Mouse (Mus musculus) liver, embryonic 15.5 days (tissue): Measurements from ENCODE around the gene Cstad. TPM values are rescaled to one million over a fixed set of nuclear protein-coding genes. Genes with fewer than 3 reads are reported as not detected.

Experiments
- ATAC-seq: fragments of 200-750 bp; cut with Nextera tagmentation; 2 replicates; pipeline ENCODE4 v1.8.0; 2017; ENCODE audit warnings: moderate number of reproducible peaks, mild to moderate bottlenecking, moderate library complexity; ENCODE audit not compliant: insufficient read depth
- H3K27ac ChIP-seq: fragments of 300-500 bp; sonication (generic); replicated peaks from 2 replicates; pipeline ENCODE4 v1.5.1; 2015; ENCODE audit warnings: mild to moderate bottlenecking, inconsistent platforms
- H3K27me3 ChIP-seq: fragments of 300-500 bp; sonication (generic); 2 replicates; pipeline ENCODE4 v1.6.1; 2015; ENCODE audit warnings: mild to moderate bottlenecking, inconsistent platforms
- H3K36me3 ChIP-seq: fragments of 300-500 bp; sonication (generic); replicated peaks from 2 replicates; pipeline ENCODE4 v1.6.1; 2015; ENCODE audit warnings: moderate library complexity, mild to moderate bottlenecking, inconsistent platforms
- H3K4me1 ChIP-seq: fragments of 300-500 bp; sonication (generic); replicated peaks from 2 replicates; pipeline ENCODE4 v1.6.1; 2015; ENCODE audit warnings: inconsistent platforms
- H3K4me2 ChIP-seq: fragments of 300-500 bp; sonication (generic); 2 replicates; pipeline ENCODE4 v1.6.1; 2015; ENCODE audit warnings: moderate library complexity, mild to moderate bottlenecking, inconsistent platforms
- H3K4me3 ChIP-seq: fragments of 300-500 bp; sonication (generic); replicated peaks from 2 replicates; pipeline ENCODE4 v1.5.1; 2015; ENCODE audit warnings: mild to moderate bottlenecking, inconsistent platforms
- H3K9ac ChIP-seq: fragments of 300-500 bp; sonication (generic); 2 replicates; pipeline ENCODE4 v1.6.1; 2015; ENCODE audit warnings: moderate library complexity, mild to moderate bottlenecking, inconsistent platforms
- H3K9me3 ChIP-seq: fragments of 300-500 bp; sonication (generic); replicated peaks from 2 replicates; pipeline ENCODE4 v1.6.1; 2016; ENCODE audit warnings: inconsistent platforms
- WGBS: fragments of 180-500 bp; shearing (Covaris S2); methylation state at CpG from one replicate; pipeline ENCODE4 v1.1.7; 2015; ENCODE audit warnings: mixed read lengths; ENCODE audit not compliant: insufficient replicate concordance; 5-methylcytosine and 5-hydroxymethylcytosine counted together
- polyA plus RNA-seq: library from polyadenylated mRNA; unstranded; fragments of >200 nt; fragmentation: Nextera tagmentation; extraction: Ambion mirVana; gene quantifications from 2 replicates; pipeline ENCODE4 v1.2.1, GENCODE M21; 2015

Cstad gene
- polyA plus RNA-seq: not detected in 2 replicates

DNA sequence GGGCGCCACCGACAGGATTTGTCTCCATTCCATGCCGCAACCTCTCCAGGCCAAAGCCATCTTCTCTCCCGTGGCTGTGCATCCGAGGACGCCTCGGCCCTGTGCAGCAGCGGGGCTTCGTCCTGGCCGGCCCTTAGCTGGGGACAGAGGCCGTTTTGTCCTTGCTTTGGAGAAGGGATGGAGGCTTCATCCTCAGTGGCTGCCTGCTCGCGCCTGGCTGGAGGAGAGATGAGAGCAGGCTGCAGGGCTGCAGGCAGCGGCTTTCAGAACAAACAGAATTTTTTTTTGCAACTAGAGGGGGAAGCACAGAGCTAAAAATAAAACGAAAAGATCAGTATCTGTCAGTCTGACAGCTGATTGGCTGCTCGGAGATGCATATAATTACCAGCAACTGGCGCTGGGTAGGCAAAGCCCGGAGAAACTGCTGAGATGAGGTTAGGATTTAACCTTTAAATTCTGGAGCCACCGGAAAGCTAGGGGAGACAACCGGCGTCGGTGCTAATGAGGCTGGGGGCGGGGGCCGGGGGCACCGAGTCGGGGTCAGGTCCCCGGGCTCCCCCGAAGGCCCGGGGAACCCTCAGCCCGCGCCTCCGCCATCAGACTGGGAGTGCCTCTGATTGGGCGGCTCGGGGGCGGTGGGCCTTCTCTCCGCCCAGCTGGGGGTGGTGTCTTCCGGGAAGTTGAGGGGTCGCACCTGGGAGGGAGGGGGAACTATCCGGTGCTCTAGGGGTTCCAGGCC lies at the start of gene Cstad:
TSS of gene Cstad (plus strand) at position 400 of the 739 bp plus-strand sequence.
- H3K27me3 ChIP-seq: peaks cover 2% of the 10 kb centered on the region; the same call in 1 of the 2 replicates
- H3K27ac ChIP-seq: peak within 1 kb of the TSS; percentile 67; the same call in 1 of the 2 replicates
- H3K9me3 ChIP-seq: no peaks in the 10 kb centered on the region
- peak; percentile 57 for ATAC-seq
- no peaks in the 10 kb centered on the region for H3K36me3 ChIP-seq
- peak within 1 kb of the TSS; percentile 73 for H3K4me2 ChIP-seq
- H3K4me3 ChIP-seq: peak within 1 kb of the TSS; percentile 55
- H3K4me1 ChIP-seq: peaks cover 23% of the 10 kb centered on the region
- 1% methylated on average over 38 of the region's 39 CpGs for WGBS
- H3K9ac ChIP-seq: peak within 1 kb of the TSS; percentile 42

DNA sequence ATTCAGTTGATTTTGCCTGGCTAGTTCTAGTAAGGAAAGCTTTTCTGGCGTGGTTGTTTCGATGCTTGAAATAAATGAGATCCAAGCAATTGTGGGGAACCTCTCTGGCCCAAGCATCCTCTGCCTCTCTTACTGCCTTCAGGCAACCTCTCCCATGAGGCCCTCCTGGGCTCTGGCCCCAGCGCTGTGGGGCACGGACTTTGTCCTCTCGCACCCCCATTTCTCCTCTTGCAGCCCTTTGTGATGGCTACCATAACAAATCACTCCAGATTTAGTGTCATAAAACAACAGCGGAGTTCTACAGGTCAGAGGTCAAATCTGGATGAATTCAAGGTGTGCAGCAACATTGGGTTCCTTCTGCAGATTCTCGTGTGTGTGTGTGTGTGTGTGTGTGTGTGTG lies 49.1 kb upstream of the Cstad start:
- Histone ChIP-seq H3K9ac (no peak overlapping the region), H3K4me1 (peaks cover 11% of the 10 kb centered on the region), H3K27me3 (peaks cover 6% of the 10 kb centered on the region; the same call in 1 of the 2 replicates), H3K27ac (no peak overlapping the region), H3K4me3 (no peak overlapping the region), H3K4me2 (no peak overlapping the region), H3K9me3 (no peaks in the 10 kb centered on the region), H3K36me3 (no peaks in the 10 kb centered on the region)
- WGBS: 58% methylated on average over 7 of the region's 7 CpGs
- ATAC-seq: no peak

DNA sequence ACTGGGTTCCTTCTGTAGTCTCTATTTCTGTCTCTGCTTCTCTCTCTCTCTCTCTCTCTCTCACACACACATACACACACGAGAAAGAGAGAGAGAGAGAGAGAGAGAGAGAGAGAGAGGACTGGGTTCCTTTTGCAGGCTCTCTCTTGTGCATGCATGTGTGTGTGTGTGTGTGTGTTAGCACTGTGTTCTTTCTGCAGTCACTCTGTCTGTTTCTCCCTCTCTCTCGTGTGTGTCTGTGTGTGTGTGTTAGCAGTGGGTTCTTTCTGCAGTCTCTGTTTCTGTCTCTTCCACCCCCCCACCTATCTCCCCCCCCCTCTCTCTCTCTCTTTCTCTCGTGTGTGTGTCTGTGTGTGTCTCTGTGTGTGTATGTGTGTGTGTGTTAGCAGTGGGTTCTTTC lies 48.6 kb upstream of the Cstad start:
- WGBS: 25% methylated on average over 2 of the region's 3 CpGs
- no peak for ATAC-seq
- Histone ChIP-seq H3K4me2 (no peak overlapping the region), H3K9me3 (no peaks in the 10 kb centered on the region), H3K9ac (no peak overlapping the region), H3K36me3 (no peaks in the 10 kb centered on the region), H3K27me3 (peaks cover 6% of the 10 kb centered on the region; the same call in 1 of the 2 replicates), H3K27ac (no peak overlapping the region), H3K4me3 (no peak overlapping the region), H3K4me1 (peaks cover 11% of the 10 kb centered on the region)

DNA sequence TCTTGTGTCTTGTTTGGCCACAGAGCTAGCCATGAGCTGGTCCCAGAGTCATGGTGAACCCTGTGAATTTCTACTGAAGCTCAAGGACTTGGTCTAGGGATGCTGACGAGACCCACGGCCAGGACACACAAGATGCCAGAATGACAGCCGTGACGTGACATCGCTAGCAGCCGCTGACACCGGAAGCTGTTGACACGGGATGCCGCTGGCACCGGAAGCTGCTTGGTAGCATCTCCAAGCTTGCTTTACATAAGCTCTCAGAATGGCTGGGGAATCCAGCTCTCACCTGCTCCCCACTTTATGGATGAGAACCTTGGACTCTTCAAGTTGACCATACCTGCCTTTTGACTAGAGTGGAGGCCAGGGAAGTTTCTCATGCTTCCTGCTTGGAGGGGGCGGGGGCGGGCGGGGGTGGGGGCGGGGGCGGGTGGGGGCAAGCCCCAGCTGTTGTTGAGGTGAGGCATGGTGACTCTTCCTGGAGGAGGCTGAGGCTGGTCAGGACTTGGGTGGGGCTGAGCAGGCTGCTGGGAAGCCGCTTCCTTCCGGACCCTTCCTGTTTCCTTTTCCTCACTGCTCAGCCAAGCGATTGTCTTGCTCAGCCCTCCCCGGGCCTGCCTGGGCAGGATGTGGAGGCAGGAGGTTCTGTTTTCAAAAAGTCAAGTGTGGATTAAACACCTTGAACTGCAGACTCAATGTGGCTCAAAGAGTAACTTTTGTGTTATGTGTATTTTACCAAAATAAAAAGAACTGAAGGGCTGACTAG lies 47.2 kb upstream of the Cstad start:
- H3K9ac ChIP-seq: no peak overlapping the region

DNA sequence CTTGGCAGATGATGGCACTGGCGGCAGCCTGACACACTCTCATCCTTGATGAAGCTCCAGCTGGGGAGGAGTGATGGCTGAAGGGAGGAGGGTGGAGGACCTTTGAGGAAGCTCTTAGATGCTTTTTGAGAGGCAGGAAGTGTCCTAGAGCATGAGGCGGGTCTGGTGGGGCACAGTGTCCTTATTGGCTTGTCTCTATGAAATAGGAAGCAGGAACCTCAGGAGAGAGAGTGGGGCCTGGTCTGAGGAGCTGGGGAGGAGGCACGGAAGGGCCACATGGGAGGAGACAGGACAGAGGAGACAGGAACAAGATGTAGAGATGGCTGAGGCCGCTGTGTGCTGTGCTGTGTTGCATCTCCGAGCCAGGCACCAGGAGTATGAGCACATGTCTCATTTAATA lies 43.3 kb upstream of the Cstad start:
- no peak for ATAC-seq
- no peak overlapping the region for H3K9ac ChIP-seq
- no peak overlapping the region for H3K4me3 ChIP-seq
- no peaks in the 10 kb centered on the region; the same call in 1 of the 2 replicates for H3K4me1 ChIP-seq
- no peak overlapping the region for H3K4me2 ChIP-seq
- WGBS: 48% methylated on average over 5 of the region's 5 CpGs
- H3K36me3 ChIP-seq: no peaks in the 10 kb centered on the region
- H3K9me3 ChIP-seq: no peaks in the 10 kb centered on the region
- H3K27me3 ChIP-seq: no peaks in the 10 kb centered on the region
- H3K27ac ChIP-seq: no peak overlapping the region

More for the DNA sequence above, 47.2 kb upstream of the Cstad start:
- H3K36me3 ChIP-seq: no peaks in the 10 kb centered on the region
- peaks cover 11% of the 10 kb centered on the region for H3K4me1 ChIP-seq
- no peaks in the 10 kb centered on the region for H3K9me3 ChIP-seq
- no peak overlapping the region for H3K27ac ChIP-seq
- no peak overlapping the region for H3K4me3 ChIP-seq
- WGBS: 31% methylated on average over 19 of the region's 19 CpGs
- H3K27me3 ChIP-seq: peaks cover 6% of the 10 kb centered on the region; the same call in 1 of the 2 replicates
- ATAC-seq: no peak
- H3K4me2 ChIP-seq: peak overlapping the region; percentile 6; the same call in 1 of the 2 replicates

DNA sequence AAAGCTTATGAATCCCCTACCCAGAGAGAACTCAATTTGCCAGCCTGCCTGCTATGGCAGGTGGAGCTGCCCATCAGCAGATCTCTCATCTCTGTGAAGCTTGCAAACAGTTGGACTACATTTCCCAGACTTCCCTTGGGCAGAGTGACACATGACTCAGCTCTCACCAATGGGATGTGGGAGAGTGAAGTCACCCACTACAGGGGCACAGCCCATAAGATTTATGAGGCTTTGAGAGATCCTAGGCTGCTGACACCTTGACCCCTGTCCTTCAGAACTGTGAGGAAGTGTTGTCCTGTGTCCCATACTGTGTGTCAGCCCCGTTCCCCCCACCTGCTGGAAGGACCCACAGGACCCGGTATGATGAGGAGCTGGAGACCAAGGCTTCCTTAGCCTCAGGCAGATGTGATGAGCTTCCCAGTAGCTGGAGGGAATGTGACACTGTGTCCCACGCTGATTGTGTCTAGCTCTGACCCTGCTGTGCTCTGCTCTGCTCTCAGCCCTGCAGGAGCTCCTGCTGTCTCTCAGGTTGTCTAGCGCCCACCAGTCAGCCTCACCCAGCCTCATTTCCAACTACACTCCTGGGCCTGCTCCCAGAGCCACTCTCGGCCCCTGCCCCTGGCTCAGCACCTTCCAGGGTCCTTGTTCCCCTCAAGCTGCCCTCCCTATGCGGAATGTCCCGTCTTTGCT lies 40.8 kb upstream of the Cstad start:
- Histone ChIP-seq H3K4me1 (no peaks in the 10 kb centered on the region), H3K27ac (no peak overlapping the region), H3K27me3 (no peaks in the 10 kb centered on the region), H3K9me3 (no peaks in the 10 kb centered on the region), H3K4me3 (no peak overlapping the region), H3K9ac (no peak overlapping the region), H3K36me3 (no peaks in the 10 kb centered on the region), H3K4me2 (no peak overlapping the region)
- peak; percentile 31; the same call in 1 of the 2 replicates for ATAC-seq
- WGBS: 61% methylated on average over 7 of the region's 7 CpGs

DNA sequence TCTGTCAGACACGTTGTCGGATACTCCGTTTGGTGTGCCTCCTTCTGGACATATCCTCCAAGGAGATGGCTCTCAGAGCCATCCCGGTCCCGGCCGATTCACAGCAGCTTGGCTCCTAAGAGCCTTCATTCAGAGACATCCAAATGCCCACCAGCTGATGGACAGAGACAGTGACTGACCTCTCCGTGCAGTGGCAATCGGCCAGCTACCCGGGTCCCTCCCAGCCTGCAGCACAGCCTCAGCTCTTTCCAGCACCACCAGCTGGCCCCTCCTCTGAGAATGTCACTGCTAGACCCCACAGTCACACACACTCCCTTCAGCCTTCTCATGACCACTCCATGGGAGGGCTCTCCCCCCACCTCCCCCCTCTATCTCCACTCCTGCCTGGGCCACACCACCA lies 39.6 kb upstream of the Cstad start:
- H3K9ac ChIP-seq: no peak overlapping the region
- no peak overlapping the region for H3K4me2 ChIP-seq
- no peak overlapping the region for H3K27ac ChIP-seq
- no peaks in the 10 kb centered on the region for H3K4me1 ChIP-seq
- ATAC-seq: no peak
- 74% methylated on average over 9 of the region's 9 CpGs for WGBS
- H3K9me3 ChIP-seq: no peaks in the 10 kb centered on the region
- H3K27me3 ChIP-seq: no peaks in the 10 kb centered on the region
- H3K4me3 ChIP-seq: no peak overlapping the region
- H3K36me3 ChIP-seq: no peaks in the 10 kb centered on the region

DNA sequence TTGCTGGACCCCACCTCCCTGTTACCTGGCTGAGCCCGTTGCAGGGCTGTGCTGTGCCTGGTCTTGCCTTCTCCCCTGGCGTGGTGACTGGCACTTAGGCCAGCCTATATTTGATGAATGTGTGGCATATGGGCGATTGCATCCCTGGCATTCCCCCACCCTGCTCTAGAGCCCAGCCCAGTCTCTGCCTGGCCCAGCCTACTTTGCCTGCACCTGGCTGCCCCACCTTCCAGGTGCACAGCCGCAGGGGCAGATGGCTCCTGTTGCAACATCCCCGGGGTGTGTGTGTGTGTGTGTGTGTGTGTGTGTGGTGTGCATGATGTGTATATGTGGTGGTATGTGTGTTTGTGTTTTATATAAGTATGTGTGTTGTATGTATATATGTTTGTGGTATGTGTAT lies 38.3 kb upstream of the Cstad start:
- Histone ChIP-seq H3K4me2 (no peak overlapping the region), H3K9me3 (no peaks in the 10 kb centered on the region), H3K27ac (no peak overlapping the region), H3K9ac (no peak overlapping the region), H3K4me1 (no peaks in the 10 kb centered on the region), H3K27me3 (no peaks in the 10 kb centered on the region), H3K4me3 (no peak overlapping the region), H3K36me3 (no peaks in the 10 kb centered on the region)
- ATAC-seq: no peak
- 67% methylated on average over 5 of the region's 5 CpGs for WGBS

DNA sequence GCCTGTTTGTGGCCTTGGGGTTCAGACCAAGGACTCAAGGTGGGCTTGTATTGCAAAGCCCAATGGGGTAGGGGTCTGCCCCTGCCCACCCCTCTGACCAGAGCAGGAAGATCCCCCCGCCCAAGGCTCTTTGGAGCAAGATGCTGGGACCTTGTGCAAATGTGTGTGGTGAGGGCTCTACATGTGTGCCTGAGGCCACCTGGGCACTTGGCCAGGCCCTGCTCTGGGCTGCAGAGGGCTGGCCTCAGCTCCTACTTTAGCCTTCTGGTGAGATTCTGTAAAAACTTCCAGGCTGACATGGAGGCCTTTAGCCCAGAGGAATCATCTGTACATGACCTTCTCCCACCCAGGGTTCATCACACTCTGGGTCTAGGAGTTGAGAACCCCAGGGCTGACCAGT lies 35.3 kb upstream of the Cstad start:
- WGBS: 74% methylated on average over 1 of the region's 1 CpGs

DNA sequence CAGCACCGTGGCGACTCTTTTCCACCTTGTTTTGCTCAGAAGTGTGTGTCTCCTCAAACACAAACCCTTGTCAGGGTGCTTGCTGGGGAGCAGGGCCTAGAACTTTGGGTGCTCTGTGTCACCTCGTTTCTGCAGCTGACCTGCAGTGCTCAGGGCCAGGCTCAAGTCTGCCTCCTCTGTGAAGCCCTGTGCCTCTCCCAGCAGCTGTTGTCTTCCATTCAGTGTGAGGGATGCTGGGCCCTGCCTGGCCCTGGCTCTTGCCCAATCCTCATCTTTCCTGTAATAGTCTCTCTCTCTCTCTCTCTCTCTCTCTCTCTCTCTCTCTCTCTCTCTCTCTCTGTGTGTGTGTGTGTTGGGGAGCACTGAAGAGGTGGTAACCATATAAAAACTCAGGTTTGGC lies 32.3 kb upstream of the Cstad start:
- H3K4me3 ChIP-seq: no peak overlapping the region
- no peaks in the 10 kb centered on the region for H3K4me1 ChIP-seq
- H3K27ac ChIP-seq: no peak overlapping the region
- no peak overlapping the region for H3K9ac ChIP-seq
- no peak for ATAC-seq
- H3K36me3 ChIP-seq: no peaks in the 10 kb centered on the region
- H3K9me3 ChIP-seq: no peaks in the 10 kb centered on the region
- no peak overlapping the region for H3K4me2 ChIP-seq
- no peaks in the 10 kb centered on the region for H3K27me3 ChIP-seq
- 63% methylated on average over 3 of the region's 3 CpGs for WGBS

More for the DNA sequence above, 35.3 kb upstream of the Cstad start:
- H3K4me3 ChIP-seq: no peak overlapping the region
- H3K27ac ChIP-seq: no peak overlapping the region
- H3K4me2 ChIP-seq: no peak overlapping the region
- H3K4me1 ChIP-seq: no peaks in the 10 kb centered on the region
- H3K9me3 ChIP-seq: no peaks in the 10 kb centered on the region
- H3K36me3 ChIP-seq: no peaks in the 10 kb centered on the region
- H3K27me3 ChIP-seq: no peaks in the 10 kb centered on the region
- H3K9ac ChIP-seq: no peak overlapping the region
- ATAC-seq: no peak

DNA sequence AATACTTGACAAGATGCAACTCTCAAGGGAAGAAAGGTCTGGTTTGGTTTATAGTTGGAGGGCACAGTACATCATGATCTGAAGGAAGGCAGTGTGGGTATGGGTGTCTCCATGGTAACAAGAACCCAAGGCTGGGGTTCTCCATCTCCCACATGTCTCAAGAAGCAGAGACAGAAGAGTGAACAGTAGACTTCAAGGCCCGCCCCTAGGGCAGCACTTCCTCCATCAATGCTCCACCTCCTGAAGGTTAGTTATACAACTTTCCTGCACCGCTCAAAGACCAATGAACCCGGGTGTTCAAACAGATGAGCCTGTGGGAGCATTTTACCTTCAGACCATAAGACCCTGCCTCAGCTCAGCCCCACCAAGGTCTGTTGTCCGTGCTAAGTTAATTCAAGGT lies 23.2 kb upstream of the Cstad start:
- Histone ChIP-seq H3K9ac (no peak overlapping the region), H3K36me3 (no peaks in the 10 kb centered on the region), H3K9me3 (no peaks in the 10 kb centered on the region), H3K27me3 (no peaks in the 10 kb centered on the region), H3K4me2 (no peak overlapping the region), H3K4me1 (no peaks in the 10 kb centered on the region), H3K4me3 (no peak overlapping the region), H3K27ac (no peak overlapping the region)
- WGBS: 62% methylated on average over 4 of the region's 4 CpGs
- ATAC-seq: no peak
